Mouse (Mus musculus) neural tube, embryonic 13.5 days (tissue): ENCODE results near the gene Hbb-bt. TPM values are rescaled to one million over a fixed set of nuclear protein-coding genes. Genes with fewer than 3 reads are reported as not detected.
"Not testable (repeated sequence)": the region's sequence is repeated elsewhere in the genome, so short reads cannot be mapped to it uniquely, and the experiment has no call there.

Source experiments
- ATAC-seq: fragments of 200-750 bp; cut with Nextera tagmentation; 2 replicates; pipeline ENCODE4 v1.8.0; 2017; ENCODE audit warnings: low read depth, mild to moderate bottlenecking, moderate TSS enrichment, moderate library complexity
- H3K27ac ChIP-seq: fragments of 300-500 bp; sonication (generic); replicated peaks from 2 replicates; pipeline ENCODE4 v1.5.1; 2015; ENCODE audit warnings: moderate library complexity, mild to moderate bottlenecking, inconsistent platforms
- H3K27me3 ChIP-seq: fragments of 300-500 bp; sonication (generic); 2 replicates; pipeline ENCODE4 v1.6.1; 2015; ENCODE audit warnings: mild to moderate bottlenecking, inconsistent platforms
- H3K36me3 ChIP-seq: fragments of 300-500 bp; sonication (generic); 2 replicates; pipeline ENCODE4 v1.6.1; 2015; ENCODE audit warnings: mild to moderate bottlenecking, inconsistent platforms
- H3K4me1 ChIP-seq: fragments of 300-500 bp; sonication (generic); replicated peaks from 2 replicates; pipeline ENCODE4 v1.6.1; 2015; ENCODE audit warnings: inconsistent platforms
- H3K4me2 ChIP-seq: fragments of 300-500 bp; sonication (generic); 2 replicates; pipeline ENCODE4 v1.6.1; 2015; ENCODE audit warnings: inconsistent platforms, mild to moderate bottlenecking, moderate library complexity
- H3K4me3 ChIP-seq: fragments of 300-500 bp; sonication (generic); 2 replicates; pipeline ENCODE4 v1.5.1; 2015; ENCODE audit warnings: mild to moderate bottlenecking, inconsistent platforms
- H3K9ac ChIP-seq: fragments of 300-500 bp; sonication (generic); 2 replicates; pipeline ENCODE4 v1.6.1; 2015; ENCODE audit warnings: moderate library complexity, mild to moderate bottlenecking, inconsistent platforms
- H3K9me3 ChIP-seq: fragments of 300-500 bp; sonication (generic); 2 replicates; pipeline ENCODE4 v1.6.1; 2016; ENCODE audit warnings: inconsistent platforms
- WGBS: fragments of 180-500 bp; shearing (Covaris S2); methylation state at CpG from one replicate; pipeline ENCODE4 v1.1.7; 2015; 5-methylcytosine and 5-hydroxymethylcytosine counted together
- polyA plus RNA-seq: library from polyadenylated mRNA; unstranded; fragments of >200 nt; fragmentation: Nextera tagmentation; extraction: Ambion mirVana; gene quantifications from 2 replicates; pipeline ENCODE4 v1.2.1, GENCODE M21; 2015

The Hbb-bt gene
- 1,029 and 1,038 TPM in 2 replicates for polyA plus RNA-seq

GRCm38 (mm10) chr7:103813766-103814165, at the start of gene Hbb-bt:
Gene Hbb-bt (minus strand): TSS chr7:103813996.
- 92% methylated on average over 3 of the region's 3 CpGs for WGBS
- Histone ChIP-seq H3K4me1 (no peaks in the 10 kb centered on the region), H3K27ac (no peak within 1 kb of the TSS), H3K4me3 (no peak within 1 kb of the TSS), H3K4me2 (no peak within 1 kb of the TSS), H3K36me3 (no peaks in the 10 kb centered on the region), H3K27me3 (no peaks in the 10 kb centered on the region), H3K9ac (no peak within 1 kb of the TSS), H3K9me3 (no peaks in the 10 kb centered on the region)
- no peak for ATAC-seq

- Histone ChIP-seq H3K9ac (no peak overlapping the region), H3K27me3 (no peaks in the 10 kb centered on the region), H3K27ac (no peak overlapping the region), H3K4me2 (no peak overlapping the region), H3K36me3 (no peaks in the 10 kb centered on the region), H3K9me3 (no peaks in the 10 kb centered on the region), H3K4me3 (no peak overlapping the region), H3K4me1 (no peaks in the 10 kb centered on the region)
- 91% methylated on average over 3 of the region's 3 CpGs for WGBS
- no peak for ATAC-seq
Observed at GRCm38 (mm10) chr7:103861531-103861930, 47.7 kb upstream of the Hbb-bt start.

GRCm38 (mm10) chr7:103860855-103861254, 47.1 kb upstream of the Hbb-bt start:
- no peaks in the 10 kb centered on the region for H3K9me3 ChIP-seq
- no peaks in the 10 kb centered on the region for H3K36me3 ChIP-seq
- H3K4me1 ChIP-seq = no peaks in the 10 kb centered on the region
- H3K4me2 ChIP-seq = no peak overlapping the region
- ATAC-seq = no peak
- 59% methylated on average over 1 of the region's 1 CpGs for WGBS
- no peaks in the 10 kb centered on the region for H3K27me3 ChIP-seq
- H3K9ac ChIP-seq = no peak overlapping the region
- no peak overlapping the region for H3K27ac ChIP-seq
- no peak overlapping the region for H3K4me3 ChIP-seq

- Histone ChIP-seq H3K27ac (no peak overlapping the region), H3K27me3 (no peaks in the 10 kb centered on the region), H3K4me3 (no peak overlapping the region), H3K36me3 (no peaks in the 10 kb centered on the region), H3K9me3 (no peaks in the 10 kb centered on the region), H3K4me1 (no peaks in the 10 kb centered on the region), H3K4me2 (no peak overlapping the region), H3K9ac (no peak overlapping the region)
- ATAC-seq = no peak
- WGBS = 78% methylated on average over 2 of the region's 2 CpGs
Observed at GRCm38 (mm10) chr7:103859076-103859475, 45.3 kb upstream of the Hbb-bt start.

GRCm38 (mm10) chr7:103854669-103855068, 40.9 kb upstream of the Hbb-bt start:
- H3K4me1 ChIP-seq = no peaks in the 10 kb centered on the region
- WGBS = 78% methylated on average over 1 of the region's 1 CpGs
- H3K27me3 ChIP-seq = no peaks in the 10 kb centered on the region
- H3K9ac ChIP-seq = no peak overlapping the region
- no peaks in the 10 kb centered on the region for H3K36me3 ChIP-seq
- H3K9me3 ChIP-seq = no peaks in the 10 kb centered on the region
- no peak for ATAC-seq
- H3K4me2 ChIP-seq = no peak overlapping the region
- H3K27ac ChIP-seq = no peak overlapping the region
- no peak overlapping the region for H3K4me3 ChIP-seq

- 76% methylated on average over 2 of the region's 2 CpGs for WGBS
- H3K4me1 ChIP-seq = no peaks in the 10 kb centered on the region
Observed at GRCm38 (mm10) chr7:103853090-103853489, 39.3 kb upstream of the Hbb-bt start, which contains the start of gene Hbb-y. Gene Hbb-y (minus strand): TSS chr7:103853216.

GRCm38 (mm10) chr7:103844525-103845325, 30.9 kb upstream of the Hbb-bt start:
- Histone ChIP-seq H3K27ac (no peak overlapping the region), H3K27me3 (no peaks in the 10 kb centered on the region), H3K9ac (no peak overlapping the region), H3K36me3 (no peaks in the 10 kb centered on the region), H3K4me1 (no peaks in the 10 kb centered on the region), H3K4me2 (no peak overlapping the region), H3K4me3 (no peak overlapping the region), H3K9me3 (no peaks in the 10 kb centered on the region)
- ATAC-seq = no peak
- 74% methylated on average over 2 of the region's 2 CpGs for WGBS

More at GRCm38 (mm10) chr7:103853090-103853489, 39.3 kb upstream of the Hbb-bt start, which contains the start of gene Hbb-y:
- ATAC-seq = no peak
- Histone ChIP-seq H3K9ac (no peak within 1 kb of the TSS), H3K27me3 (no peaks in the 10 kb centered on the region), H3K9me3 (no peaks in the 10 kb centered on the region), H3K36me3 (no peaks in the 10 kb centered on the region), H3K27ac (no peak within 1 kb of the TSS), H3K4me3 (no peak within 1 kb of the TSS), H3K4me2 (no peak within 1 kb of the TSS)

GRCm38 (mm10) chr7:103843034-103843433, 29.2 kb upstream of the Hbb-bt start, which contains the start of gene Hbb-bh1:
Gene Hbb-bh1 (minus strand): TSS chr7:103843164.
- Histone ChIP-seq H3K27ac (no peak within 1 kb of the TSS), H3K9me3 (no peaks in the 10 kb centered on the region), H3K4me1 (no peaks in the 10 kb centered on the region), H3K36me3 (no peaks in the 10 kb centered on the region), H3K4me3 (no peak within 1 kb of the TSS), H3K27me3 (no peaks in the 10 kb centered on the region), H3K4me2 (no peak within 1 kb of the TSS), H3K9ac (no peak within 1 kb of the TSS)
- 81% methylated on average over 2 of the region's 2 CpGs for WGBS
- no peak for ATAC-seq

- Histone ChIP-seq H3K4me2 (no peak within 1 kb of the TSS), H3K27me3 (no peaks in the 10 kb centered on the region), H3K9ac (no peak within 1 kb of the TSS), H3K4me1 (no peaks in the 10 kb centered on the region), H3K4me3 (no peak within 1 kb of the TSS), H3K27ac (no peak within 1 kb of the TSS), H3K9me3 (no peaks in the 10 kb centered on the region), H3K36me3 (no peaks in the 10 kb centered on the region)
- ATAC-seq = no peak
- 65% methylated on average over 3 of the region's 3 CpGs for WGBS
Observed at GRCm38 (mm10) chr7:103840268-103840667, 26.5 kb upstream of the Hbb-bt start, which contains the start of gene Hbb-bh2. Gene Hbb-bh2 (minus strand): TSS chr7:103840520.

GRCm38 (mm10) chr7:103827808-103828207, 14.0 kb upstream of the Hbb-bt start, which contains the start of gene Hbb-bs:
Gene Hbb-bs (minus strand): TSS chr7:103828096.
- Histone ChIP-seq H3K27me3 (no peaks in the 10 kb centered on the region), H3K9ac (no peak within 1 kb of the TSS), H3K4me3 (no peak within 1 kb of the TSS), H3K9me3 (no peaks in the 10 kb centered on the region), H3K36me3 (no peaks in the 10 kb centered on the region), H3K27ac (no peak within 1 kb of the TSS), H3K4me2 (no peak within 1 kb of the TSS), H3K4me1 (no peaks in the 10 kb centered on the region)
- 90% methylated on average over 4 of the region's 4 CpGs for WGBS
- no peak for ATAC-seq

GRCm38 (mm10) chr7:103827139-103827538, 13.3 kb upstream of the Hbb-bt start:
- H3K27ac ChIP-seq, H3K4me2 ChIP-seq, H3K4me3 ChIP-seq, H3K9ac ChIP-seq, ATAC-seq, H3K36me3 ChIP-seq, H3K27me3 ChIP-seq, H3K9me3 ChIP-seq, H3K4me1 ChIP-seq: not testable (repeated sequence)
- no CpG with 5 or more reads among the region's 2 CpGs for WGBS

GRCm38 (mm10) chr7:103826255-103826887, 12.6 kb upstream of the Hbb-bt start:
- H3K4me2 ChIP-seq = no peak overlapping the region
- no peak overlapping the region for H3K4me3 ChIP-seq
- H3K9me3 ChIP-seq = no peaks in the 10 kb centered on the region
- H3K4me1 ChIP-seq = no peaks in the 10 kb centered on the region
- no peaks in the 10 kb centered on the region for H3K27me3 ChIP-seq
- no peaks in the 10 kb centered on the region for H3K36me3 ChIP-seq
- 48% methylated on average over 3 of the region's 3 CpGs for WGBS
- ATAC-seq = no peak
- no peak overlapping the region for H3K9ac ChIP-seq
- no peak overlapping the region for H3K27ac ChIP-seq
